Mouse (Mus musculus): ENCODE results near the gene Kif7.

Kif7 gene

DNA sequence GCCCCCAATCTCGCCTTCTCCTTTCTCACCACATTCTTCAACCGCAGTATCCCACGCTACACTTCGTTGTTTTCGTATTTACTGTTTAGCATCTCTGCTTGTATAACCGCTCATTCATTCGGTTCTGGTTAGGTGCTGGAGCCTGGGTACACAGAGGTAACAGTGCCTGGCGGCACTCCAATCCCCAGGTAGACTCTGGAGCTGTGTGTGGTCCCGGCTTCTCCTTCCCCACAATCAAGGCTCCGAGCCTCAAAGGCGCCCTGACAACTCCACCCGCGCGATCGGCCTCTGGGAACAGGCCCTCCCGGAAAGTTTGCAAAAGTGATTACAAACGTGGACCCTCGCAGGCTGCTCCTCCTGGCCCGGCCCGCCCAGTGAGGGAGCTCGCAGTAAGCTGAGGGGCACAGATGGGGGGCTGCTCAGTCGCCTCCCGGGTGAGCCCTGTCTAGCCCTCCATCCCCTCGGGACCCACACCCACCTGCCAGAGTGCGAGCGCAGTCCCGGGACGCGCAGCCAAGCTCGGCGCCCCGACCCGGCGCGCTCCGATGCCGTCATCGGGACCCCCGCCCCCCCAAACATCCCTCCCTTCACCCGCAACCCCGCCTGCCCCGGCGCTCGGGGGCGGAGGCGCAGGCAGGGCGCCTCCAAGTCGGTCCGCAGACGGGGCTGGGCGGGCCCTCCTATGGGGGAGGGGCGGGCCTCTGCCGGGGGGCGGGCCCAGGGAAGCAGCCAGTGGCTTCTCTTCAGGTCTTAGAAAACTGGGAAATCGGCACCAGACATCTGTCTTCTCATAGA lies at the start of gene Kif7:
Kif7 (minus strand) TSS at position 534 of the 795 bp plus-strand sequence.
- no peak for DNase-seq

DNA sequence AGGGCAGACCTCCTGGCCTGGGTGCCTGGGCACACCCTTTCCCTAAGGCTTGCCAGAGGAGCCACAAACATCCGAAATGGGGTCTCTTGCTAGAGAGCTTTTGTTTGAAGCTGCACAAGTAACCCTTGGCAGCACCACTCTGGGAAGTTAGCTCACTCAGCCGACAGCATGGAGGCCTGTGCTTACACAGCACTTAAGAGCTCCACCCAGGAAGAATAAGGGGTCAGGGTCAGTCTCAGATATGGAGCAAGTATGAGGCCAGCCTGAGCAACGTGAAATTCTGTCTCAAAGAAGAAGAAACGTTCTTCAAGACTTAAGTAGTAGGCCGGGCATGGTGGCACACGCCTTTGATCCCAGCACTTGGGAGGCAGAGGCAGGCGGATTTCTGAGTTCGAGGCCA lies 46.6 kb upstream of the Kif7 start:
- no peak for DNase-seq

DNA sequence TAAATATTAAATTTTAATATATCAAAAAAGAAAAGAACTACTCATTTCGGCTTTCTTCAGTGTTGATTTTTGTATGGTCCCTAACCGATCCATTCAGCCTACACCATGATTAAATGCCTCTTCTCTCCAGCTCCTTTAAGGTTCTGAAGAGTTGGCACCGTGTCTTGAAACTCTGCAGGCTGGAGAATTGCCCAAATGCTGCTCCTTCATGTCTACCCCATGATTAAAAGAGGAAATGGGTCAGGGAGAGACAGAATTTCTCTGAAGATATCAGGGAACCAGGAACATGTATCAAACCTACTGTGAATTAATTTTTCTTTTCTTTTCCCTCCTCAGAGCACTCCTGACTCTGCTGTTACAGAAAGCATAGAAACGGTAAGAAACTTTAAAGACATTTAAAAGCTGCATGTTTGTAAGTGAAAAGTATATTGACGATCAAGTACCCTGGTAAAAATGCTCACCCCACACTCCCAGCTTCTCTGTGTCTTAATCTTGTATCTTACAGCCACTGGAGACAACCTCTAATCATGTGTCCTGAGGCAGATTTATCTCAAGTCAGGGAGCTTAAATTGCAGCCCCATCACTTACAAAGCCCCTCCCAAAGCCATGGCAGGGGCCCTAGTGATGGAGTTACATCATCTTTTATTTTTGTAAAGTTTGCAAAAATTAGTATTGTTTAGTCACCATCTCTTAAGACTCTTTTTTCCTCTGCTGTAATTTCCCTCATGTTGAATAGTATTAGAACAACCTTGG lies 45.8 kb upstream of the Kif7 start:
- no peak for DNase-seq

DNA sequence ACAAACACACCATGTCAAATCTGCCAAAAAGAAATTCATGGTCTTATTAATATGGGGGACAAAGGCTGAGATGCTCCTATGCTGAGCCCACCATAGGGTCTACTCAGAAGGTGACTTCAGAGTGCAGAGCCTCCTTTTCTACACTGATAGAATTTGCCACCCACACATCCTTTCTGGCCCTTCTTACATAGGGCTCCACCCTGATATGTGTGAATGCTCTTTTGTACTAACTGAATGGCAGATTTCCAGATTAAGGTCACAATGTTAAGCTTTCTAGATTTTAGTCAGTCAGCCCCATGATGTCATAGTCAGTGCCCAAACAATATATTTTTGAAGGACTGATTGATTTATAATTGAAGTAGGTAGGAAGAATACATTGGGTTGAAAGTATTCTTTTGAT lies 44.2 kb upstream of the Kif7 start:
- no peak for DNase-seq

DNA sequence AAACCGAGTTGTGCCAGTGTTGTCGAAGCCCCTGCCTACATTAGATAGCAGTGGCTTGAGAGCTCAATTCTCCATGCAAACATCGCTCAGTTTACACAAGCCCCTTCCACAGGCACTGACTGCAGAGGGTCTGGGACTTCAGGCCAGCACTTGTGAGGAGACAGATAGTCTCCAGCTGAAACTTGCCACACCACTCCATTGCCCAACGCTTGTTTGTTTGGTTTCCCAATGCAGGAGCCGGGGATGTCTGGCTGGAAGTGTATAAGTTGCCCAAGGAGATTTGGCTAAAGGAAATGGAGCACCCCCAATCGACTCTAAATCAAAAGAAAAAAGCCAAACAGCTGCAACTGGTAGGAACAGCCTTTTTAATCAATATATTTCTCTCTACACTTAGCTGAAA lies 42.7 kb upstream of the Kif7 start:
- DNase-seq: no peak

DNA sequence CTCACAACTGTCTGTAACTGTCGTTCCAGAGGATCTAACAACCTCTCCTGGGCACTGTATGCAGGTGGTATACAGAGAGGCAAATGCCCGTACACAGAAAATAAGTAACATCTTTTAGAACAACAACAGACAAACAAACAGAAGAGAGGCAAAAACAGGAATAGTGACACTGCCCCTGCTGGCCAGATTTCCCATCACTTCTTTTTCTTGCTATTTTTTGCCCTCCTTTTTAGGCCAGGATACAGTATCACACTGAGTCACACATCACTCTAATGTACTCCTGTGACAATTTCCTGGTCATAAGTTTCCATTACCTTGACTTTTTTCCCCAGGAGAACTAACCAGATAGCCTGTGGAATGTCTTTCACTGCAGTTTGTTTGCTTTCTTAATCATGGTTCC lies 40.8 kb upstream of the Kif7 start:
- DNase-seq: no peak

DNA sequence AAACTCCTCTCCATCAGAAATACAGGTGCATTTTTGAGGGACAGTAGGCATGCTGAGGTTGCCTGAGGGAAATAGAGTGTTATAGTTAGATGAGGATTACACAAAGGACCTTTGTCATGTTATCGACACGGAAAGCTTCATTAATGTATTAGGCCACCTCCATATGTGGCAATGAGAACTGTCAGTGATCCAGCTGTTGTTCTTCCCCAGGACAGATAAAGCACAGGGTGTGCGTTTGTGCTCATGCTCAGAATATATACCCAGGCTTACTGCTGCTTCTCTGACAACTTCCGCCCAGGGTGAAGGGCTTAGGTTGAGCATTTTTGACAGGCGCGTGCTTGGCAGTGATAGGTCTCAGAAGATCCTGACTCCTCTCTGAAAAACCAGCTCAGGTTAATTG lies 34.0 kb upstream of the Kif7 start:
- DNase-seq: no peak

DNA sequence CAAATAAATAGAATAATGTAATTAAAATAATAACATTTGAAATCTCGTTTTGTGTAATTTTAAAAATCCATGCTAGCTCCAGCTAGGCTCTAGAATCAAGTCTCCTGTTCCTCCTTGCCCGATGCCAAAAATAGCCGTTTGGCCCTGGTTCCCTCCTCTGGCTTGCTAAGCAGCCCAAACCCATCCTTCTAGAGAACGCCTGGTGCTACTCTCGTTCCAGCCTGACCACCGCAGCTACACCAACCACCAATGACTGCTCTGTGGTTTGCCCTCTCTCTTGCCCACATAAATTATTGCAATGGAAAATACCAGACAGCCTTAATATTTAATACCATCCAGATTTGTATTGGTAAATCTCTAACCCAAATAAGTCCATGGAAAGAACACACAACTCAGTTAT lies 32.1 kb upstream of the Kif7 start:
- no peak for DNase-seq

DNA sequence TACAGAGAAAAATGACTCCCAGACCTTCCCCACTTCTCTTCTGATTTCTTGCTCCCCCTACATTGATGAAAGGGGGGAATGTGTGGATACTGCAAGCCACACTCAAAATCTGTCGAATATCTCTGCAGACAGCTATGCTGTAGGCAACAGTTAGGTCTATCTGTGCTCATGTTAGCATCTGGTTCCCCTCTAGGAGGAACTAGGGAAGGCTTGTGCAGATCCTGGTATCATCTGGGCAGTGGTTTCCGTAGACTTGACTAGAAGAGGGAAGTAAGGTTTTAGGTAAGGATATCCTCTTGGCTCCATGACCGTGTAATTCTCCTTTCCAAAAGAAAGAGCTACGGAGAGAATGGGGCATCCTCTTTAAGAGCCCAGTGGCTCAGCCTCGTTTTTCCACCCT lies 29.1 kb upstream of the Kif7 start:
- no peak for DNase-seq

DNA sequence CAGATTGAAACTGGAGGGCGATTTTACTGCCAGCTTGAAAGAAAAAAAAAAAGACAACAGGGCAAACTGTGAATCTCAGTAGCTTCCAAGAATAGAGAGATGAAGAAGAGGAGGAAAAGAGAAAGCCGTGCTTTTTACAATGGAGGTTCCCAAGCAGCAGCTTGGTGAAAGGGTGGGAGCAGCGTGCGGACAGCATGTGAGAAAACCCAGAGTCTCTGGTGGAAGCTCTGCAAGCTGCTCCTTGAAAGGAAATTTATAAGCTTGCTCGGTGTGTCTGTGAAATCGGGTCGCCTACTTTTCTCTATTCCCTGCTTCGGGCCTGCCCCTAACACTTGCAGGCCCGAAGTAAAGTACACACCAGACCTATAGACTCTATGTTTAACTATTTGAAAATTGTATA lies 28.5 kb upstream of the Kif7 start:
- DNase-seq: no peak

DNA sequence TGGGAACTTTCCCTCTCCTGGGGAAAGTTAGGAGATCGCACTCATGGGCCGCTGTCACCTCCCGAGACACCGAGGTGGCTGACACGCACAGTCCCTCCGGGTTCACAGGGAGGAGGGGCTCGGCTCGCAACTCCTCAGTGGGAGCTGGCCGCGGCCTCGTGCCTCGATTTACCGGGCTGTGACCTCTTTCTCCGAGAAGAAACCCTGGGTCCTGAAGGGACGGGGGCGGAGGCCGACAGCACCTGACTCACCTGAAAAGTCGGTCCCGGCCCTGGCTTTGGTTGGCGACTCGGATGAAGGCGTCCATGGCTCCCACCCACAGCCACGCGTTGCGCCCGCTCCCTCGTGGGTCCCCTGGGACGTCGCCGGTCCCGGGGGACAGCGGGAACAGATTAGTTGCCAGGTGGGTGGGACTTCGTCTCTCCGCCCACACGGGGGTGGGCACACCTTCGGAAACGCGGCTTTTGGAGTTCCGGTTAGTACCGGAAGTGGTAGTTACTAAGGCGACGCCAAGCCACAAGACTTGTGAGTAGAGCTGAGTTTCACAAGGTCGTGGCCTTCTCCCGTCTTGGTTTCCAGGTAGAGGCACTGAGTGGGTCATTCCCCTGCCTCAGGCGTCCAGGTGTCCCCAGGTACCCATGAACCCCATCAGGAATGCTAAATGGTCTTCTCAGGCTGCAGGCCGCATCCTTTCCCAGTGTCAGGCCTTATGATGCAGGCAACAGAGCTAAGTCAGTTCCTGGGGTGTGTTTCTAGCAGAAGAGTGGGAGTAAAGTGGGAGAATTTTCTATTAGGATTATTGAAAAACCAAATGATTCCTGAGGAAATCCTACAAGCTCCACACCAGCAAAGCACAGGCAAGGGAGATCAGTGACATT lies 27.4 kb upstream of the Kif7 start, which contains the start of the genes Pex11a and Wdr93:
Pex11a (minus strand) TSS at position 473 of the 878 bp plus-strand sequence.
Wdr93 (plus strand) TSS at position 505 of the 878 bp plus-strand sequence.
- peak; percentile 62 for DNase-seq

DNA sequence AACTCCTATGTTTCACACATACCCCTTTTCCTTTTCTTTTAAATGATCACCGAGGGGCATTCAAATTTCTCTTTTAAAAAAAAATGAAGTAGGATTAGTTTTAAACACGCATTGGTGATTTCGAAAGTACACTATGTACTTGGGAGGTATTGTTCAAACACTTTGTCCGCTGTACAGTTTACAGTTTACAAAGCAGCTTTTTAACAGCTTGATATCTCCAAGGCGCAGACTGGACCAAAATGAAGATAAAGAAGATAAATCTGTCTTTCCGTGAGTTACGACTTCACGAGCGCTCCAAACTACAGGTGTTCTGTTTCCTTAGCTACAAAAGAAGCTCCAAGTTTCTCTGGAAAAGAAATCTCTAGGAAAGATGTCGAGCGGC lies 26.7 kb upstream of the Kif7 start:
- DNase-seq: no peak

DNA sequence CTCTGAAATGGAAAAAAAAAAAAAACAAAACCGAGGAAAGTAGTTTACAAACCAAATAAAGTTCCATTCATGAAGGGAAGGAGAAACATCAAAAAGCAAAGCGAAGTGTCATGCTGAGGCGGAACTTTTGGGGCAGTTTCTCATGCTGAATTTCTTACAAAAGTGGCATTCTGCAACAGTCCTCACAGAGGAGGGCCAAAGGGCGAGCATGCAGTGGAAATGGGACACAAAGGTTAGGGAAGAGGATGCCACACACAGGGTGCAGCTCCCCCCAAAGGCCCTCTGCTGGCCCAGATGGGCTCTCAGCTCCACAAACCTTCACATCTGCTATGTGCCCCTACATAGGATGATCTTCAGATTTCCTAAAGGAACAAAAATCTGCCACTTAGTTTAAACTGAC lies 24.8 kb upstream of the Kif7 start:
- DNase-seq: no peak

DNA sequence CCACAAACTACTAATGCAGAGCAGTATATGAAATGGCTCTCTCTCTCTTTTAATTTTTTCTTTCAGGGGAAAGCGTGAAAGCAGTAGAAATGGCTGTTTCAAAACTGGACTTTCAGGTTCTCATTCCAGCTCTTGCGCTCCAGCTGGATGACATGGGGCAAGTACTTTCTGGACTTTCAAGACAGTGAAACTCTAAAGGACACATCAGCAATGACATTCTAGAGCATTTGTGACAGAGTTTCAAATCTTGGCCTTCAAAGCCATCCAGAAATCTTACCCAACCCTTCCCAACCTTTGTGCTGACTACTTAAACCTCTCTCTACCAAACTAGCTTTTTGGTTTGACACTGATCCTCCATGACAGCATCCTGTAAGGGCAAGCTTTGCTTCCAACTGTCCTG lies 23.4 kb upstream of the Kif7 start:
- DNase-seq: no peak

DNA sequence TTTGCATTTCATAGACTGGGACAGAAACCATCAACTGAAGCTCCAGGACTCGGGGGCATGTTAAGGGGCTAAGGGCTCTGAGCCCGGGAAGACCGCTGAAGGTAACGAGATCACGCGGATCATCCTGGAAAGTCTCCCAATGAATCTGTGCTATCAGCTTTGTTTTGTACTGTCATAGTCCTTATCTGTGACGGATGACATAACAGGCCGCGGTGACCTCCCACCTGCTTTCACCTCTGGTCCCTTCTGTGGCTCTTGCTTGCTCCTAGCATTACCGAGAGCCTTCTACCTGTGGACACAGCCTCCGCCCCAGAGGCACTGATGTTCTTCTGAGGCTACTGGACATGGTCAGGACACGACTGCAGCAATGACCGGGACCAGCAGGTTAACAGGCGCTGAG lies 21.0 kb upstream of the Kif7 start:
- DNase-seq: no peak

DNA sequence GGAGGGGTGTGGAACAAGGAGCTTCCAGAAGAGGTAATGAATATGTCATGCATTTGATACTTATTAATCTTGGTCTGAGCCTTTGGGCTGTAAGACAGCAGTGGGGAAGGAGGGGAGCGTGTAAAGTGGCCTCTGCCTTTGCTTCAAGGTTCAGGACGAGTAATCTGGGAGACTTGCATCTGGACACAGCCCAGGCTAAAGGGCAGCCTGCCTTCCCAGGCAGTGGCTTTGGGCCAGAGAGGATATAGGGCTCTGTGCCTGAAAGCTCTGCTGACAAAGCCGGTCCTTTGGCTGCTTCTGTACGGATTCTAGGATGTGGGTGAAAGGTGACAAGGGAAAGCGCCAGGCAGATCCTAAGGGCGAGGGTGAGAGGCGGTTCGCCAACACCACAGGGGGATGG lies 19.0 kb upstream of the Kif7 start:
- no peak for DNase-seq

DNA sequence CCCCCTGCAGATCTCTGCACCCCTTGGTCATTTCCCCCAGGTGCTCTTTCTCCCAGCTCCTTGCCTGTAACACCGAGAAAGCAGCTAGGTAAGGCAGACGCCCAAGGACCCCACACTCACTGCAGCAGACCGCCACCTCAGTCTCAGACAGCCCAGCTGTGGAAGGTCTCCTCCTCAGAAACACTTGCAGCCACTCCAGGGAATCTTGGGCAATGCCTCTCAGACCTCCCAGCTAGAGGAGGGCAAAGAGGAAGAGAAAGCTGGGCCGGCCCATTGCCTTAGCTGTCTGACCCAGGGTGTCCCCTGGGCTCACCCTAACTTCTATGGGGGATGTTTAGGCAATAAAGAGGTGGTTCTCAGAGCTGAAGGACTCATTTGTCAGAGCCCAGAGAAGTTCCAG lies 17.1 kb upstream of the Kif7 start, which contains the start of gene Plin1:
Plin1 (minus strand) TSS at position 282 of the 400 bp plus-strand sequence.
- DNase-seq: no peak

DNA sequence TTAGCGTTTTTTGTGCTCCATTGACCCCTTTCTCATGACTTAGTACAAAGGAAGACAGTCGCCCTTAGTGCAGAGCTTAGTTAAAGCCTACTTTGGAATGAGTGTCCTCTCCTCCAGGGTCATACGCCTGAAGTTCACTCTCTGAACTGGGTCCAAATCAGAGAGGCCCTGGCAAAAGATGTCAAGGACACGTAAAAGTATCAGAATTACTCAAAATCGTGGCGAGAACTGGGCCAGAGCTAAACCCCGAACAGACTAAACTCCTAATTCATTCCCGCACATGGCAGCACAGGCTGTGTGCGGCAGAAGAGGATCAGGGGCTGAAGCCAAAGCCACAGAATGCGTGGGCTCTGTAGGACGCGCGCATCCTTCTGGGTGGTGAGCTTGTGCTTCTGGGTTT lies 15.9 kb upstream of the Kif7 start:
- no peak for DNase-seq

DNA sequence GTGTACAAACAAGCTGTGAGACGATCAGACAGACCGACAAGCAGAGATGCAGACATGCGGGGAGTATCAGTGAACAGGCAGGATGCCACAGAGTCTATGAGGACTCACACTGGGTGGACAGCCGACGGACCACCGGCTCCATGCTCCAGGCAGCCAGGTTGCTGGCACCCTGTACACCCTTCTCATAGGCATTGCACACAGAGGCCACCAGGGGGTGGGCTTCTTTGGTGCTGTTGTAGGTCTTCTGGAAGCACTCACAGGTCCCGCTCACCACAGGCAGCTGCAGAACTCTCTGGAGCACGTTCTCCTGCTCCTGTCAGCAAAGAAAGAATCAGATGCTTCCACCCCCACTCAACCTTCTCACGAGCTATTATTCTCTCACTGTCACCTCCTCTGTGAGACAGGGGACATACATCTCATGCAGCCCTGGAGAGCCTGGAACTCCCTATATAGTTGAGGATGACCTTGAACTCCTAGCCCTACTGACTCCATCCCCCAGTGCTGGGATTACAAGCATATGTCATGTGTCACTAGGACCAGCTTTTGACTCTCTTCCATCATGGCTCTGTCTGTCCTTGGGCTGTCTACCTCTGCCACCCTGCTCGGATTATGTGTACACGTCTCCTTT lies 14.3 kb upstream of the Kif7 start:
- DNase-seq: no peak

DNA sequence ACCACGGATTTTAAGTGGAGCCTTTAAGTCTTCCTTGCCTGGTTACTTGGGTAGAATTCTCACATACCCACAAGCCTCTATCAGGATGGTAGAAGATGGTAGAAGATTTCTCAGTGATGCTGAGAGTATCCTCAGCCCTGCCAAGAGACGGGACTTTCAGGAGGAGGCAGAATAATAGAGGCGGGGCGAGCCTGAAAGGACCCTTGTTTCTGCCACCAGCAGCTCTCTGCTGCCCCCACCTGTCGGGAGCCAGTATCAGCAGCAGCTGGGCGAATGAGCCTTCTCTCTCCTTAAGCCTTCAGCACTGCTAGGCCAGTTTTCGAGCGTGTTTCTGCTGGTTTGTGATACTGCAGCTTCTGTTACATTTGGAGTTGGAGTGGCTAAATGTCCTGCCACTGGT lies 13.6 kb upstream of the Kif7 start:
- DNase-seq: peak; percentile 13

DNA sequence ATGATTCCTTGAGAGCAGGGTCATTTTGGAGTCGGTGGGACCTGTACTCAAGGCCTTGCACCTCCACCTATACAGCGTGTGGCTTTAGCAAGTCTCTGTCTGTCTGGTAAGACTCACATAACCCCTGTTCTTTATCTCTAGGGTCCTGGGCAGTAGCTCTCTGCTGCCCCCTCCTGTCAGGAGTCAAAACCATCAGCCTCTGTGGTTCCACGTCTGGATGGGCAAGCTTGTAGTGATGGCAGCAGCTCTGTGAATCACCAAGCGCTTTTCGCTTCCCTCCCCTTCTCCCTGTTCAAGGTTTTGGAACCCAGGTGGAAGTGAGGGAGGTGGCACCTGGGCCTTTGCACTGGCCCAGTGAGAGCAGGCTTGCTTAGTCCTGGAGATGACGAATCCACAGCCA lies 12.7 kb upstream of the Kif7 start:
- DNase-seq: no peak

DNA sequence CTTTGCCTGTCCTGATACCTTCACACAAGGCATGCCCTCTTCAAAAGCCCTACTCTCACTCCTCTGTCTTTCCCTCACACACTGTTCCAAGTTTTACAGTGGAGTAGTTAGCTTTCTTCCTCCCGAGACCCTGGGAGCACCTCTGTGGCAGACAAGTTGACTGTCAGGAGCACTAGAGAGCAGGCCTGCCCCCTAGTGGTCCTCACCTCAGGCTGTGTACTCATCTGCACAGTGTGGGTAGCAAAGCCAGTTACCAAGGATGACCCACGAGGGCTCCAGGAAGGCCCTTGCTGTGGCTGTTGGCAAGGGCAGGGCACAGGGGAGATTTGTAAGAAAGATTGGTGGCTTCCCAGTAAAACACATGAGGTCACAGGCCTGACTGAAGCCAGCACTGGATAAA lies 11.6 kb upstream of the Kif7 start:
- DNase-seq: peak; percentile 18
